Mouse (Mus musculus): ENCODE results near the gene Nr2f1.

Gene Nr2f1

DNA sequence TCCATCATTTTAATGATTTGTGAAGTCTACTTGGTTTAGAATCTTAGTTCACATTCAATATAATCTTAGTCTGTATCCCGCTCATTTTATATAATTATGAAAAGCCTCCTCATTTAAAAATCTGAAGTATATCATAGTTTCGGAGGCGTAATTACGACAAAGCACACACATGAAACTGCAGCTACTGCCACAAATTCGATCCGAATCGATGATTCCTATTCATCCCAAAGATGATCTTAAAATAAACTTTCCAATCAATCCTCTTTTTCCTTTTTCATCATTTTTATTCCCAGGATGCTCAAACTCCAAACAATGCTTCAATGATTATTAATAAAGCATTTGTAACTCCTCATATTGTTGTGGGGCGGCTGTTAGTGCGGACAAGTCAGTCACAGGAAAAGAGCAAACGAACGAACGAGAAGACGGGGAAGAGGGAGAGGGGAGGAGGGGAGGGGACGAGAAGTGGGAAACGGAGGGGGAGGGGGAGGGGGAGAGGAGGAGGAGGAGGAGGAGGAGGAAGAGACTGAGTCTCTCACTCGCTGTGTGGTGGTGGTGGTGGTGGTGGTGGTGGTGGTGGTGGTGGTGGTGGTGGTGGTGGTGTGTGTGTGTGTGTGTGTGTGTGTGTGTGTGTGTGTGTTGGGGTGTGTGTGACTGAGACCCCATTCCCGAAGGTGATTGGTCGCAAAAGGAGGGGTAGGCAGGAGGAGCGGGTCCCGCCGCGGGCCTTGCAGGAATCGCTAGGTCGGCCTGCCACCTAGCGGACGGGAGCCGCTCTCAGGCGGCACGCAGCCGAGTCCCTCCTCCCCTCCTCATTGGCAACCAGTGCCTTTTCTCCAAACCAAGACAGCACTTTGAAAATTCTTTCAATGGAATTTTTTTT is 1.7 kb upstream of the Nr2f1 start:
- in situ Hi-C loops (cut with MboI, MseI) = loop anchor here (25.0 kb wide), 1 partner anchor 1339 kb away; no protein-coding TSS in a partner anchor

DNA sequence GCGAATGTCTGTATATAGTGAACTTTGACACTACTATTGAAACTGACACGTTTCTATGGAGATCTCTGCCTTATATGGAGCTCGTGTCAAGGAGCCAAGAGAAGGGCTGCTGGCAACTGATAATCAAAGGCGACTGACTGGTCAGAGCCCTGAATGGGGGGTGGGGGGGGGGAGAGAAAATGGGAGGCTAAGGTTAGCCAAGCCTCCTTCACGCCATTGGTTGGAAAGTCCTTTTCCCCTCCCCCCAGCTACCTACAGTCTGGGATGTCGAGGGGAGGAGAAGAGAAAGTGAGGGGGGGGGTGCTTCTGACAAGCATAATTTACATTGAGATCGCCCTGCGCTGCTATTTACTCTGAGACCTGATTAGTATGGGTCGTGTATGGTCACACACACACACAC is 850 bp upstream of the Nr2f1 start:
- in situ Hi-C loops (cut with MboI, MseI) = loop anchor here (25.0 kb wide), 1 partner anchor 1338 kb away; no protein-coding TSS in a partner anchor

DNA sequence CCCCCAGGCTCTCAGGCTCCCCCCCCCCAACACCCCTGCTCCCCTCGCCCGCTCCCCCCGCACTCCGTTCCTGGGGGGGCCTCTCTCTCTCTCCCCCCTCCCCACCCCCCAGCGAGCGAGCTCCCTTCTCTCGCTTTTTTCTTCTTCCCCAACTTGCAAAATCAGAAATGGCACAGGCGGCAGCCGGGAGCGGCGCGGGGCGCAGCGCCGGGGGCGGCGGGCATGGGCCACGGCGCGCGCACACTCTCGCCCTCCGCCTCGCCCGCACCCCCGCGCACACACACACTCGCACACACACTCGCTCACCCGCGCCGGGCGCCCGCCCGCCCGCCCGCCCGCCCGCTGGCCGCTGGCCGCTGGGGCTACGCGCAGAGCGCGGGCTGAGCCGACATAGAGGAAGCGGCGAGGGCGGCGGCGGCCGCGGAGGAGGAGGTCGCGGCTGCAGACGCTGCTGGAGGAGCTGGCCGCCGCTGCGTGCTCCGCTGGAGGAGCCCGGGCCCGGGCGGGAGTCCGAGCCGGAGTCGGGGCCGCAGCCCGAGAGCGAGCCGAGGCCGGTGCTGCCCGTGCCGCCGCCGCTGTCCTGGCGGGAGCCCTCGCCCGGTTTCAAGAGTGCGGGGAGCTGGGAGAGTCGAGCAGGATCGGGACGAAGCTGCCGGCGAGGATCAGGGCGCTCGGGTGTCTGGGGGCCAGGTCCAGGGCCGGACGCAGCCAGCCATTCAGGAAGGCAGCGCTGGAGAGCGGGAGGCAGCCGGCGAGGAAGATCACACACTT is 501 bp downstream of the Nr2f1 start:
- in situ Hi-C loops (cut with MboI, MseI) = no loop called here

DNA sequence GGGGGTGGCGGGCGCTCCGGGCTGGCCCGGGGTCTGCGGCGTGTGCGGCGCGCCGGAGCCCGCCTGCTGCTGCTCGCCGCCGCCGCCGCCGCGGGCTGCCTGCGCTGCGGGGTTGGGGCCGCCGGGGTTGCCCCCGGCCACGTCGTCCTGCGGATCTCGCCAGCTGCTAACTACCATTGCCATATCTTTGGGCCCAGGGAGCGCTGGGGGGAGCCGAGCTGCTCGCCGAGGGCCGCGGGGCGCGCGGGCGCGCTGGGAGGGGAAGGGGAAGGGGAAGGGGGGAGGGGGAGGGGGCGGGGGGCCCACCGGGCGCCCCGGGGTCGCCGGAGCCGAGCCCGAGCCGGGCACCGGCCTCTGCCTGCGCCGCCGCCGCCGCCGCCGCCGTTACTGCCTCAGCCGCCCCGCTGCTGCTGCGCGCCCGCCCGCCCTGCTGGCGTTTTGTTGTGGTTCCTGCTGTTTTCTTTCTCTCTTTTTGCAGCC is 1.1 kb downstream of the Nr2f1 start:
- in situ Hi-C loops (cut with MboI, MseI) = no loop called here

DNA sequence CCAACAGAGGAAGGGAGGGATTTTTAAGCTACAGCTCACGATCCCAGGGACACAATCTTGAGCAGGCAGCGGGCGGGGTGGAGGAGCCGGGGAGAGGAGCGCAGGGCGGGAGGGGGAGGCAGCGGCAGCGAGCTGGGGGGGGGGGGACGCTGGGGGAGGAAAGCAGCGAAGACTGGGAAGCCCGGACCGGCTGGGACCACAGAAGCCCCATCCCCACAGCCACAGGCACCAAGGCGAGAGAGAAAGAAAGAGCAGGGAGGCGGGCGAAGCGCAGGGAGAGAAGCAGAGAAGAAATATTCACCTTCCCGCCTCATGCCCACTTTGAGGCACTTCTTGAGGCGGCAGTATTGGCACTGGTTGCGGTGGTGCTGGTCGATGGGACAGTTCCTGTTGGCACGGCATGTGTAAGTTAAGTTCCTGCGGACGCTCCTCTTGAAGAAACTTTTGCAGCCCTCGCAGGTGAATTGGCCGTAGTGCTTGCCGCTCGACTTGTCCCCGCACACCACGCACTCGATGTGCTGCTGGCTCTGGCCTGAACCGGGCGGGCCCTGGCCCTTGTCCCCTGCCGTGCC is 1.7 kb downstream of the Nr2f1 start:
- in situ Hi-C loops (cut with MboI, MseI) = no loop called here

DNA sequence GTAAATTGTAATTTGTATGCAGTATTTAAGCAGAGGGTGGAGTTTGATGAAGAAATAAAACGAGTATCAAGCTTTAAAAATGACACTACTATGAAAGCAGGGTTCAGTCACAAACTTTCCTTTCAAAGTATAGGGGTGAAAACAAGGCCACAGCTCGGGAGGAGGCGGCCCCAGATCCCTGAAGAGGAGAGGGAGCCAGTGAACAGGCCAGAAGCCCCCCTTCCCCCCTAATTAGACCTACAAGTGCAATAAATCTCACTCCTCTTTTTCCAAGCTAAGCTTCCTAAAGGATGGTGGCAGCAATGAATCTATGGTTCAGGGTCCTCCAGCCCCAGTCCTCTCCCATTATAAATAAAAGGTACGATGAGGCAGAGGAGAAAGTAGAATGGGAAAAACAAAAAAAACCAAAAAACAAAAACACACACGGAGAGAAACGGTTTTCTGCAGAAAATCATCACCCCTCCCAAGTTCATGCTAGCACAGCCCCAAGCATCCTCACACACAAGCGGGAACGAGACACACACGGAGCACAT is 2.2 kb downstream of the Nr2f1 start:
- in situ Hi-C loops (cut with MboI, MseI) = no loop called here

DNA sequence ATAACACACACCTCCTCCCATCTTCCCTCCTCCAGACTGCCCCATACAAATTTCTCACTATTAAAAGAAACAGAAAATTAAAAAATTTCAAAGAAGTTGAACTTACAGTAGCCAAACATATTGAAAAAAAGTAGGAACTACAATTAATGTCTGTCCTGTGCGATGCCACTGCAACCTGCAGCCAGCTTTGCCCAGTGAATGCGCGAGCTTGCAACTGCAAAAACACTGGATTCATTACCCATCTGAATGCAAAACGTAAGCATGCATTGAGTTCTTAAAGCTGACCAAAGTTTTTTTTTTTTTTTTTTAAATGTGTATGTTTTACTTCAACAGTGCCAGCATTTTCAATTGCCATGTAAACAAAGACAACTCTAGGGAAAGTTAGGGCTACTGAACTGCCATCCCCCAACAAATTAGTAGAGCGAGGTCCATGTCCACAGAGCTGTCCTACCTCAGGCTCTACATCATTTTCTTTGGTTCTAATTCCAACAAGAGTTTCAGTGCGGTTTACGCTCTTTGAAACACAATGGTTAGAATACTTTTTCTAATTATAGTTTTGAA is 3.2 kb downstream of the Nr2f1 start:
- in situ Hi-C loops (cut with MboI, MseI) = no loop called here

DNA sequence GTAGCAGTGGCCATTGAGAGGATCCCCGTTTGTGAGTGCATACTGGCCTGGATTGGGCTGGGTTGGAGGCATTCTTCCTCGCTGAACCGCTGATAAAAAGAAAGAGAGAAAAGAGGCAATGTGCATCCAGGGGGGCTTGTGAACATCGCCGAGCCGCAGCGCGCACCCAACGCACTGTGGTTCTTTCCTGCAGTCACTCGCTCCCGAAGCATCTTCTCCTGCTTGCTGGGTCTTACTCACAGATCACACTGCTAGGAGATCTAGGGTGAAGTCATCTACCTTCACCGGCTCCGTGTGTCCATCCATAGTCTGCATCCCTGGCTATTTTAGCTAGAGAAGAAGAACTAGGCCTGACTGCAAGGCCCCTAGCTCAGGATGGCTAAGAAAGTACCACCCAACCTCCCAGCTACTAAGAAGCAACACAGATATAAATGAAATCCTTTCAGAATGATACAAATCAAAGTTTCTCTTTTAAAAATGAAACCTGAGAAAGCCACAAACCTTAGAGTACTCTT is 3.9 kb downstream of the Nr2f1 start:
- in situ Hi-C loops (cut with MboI, MseI) = no loop called here

DNA sequence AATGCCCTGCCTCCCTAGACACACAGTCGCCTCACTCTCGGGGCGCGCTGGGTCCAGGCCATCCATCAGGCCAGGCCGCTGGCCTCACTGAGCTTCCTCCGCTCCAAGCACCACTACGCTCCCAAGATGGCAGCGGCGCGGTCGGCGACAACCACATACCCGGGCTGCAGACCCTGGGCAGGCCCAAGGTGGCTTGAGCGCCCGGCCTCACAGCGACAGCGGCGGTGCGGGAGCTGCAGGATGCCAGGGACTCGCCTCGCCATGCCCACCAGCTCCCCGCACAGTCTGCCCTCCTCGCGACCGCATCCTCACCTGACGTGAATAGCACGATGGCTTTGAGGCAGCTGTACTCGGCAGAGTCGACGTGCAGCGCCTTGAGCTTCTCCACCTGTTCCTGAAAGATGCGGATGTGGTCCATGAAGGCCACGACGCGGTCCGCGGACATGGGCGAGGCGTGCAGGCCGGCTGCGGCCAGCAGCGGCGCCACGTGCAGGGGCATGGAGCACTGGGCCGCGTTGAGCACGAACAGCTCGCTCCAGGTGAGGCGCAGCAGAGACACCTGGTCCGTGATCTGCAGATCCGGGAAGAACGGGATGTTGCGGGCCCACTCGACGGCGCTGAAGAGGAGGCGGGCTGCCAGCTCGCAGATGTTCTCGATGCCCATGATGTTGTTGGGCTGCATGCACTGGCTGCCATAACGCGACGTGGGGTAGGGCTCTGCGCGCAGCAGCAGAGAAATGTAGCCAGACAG is 4.5 kb downstream of the Nr2f1 start:
- in situ Hi-C loops (cut with MboI, MseI) = no loop called here

DNA sequence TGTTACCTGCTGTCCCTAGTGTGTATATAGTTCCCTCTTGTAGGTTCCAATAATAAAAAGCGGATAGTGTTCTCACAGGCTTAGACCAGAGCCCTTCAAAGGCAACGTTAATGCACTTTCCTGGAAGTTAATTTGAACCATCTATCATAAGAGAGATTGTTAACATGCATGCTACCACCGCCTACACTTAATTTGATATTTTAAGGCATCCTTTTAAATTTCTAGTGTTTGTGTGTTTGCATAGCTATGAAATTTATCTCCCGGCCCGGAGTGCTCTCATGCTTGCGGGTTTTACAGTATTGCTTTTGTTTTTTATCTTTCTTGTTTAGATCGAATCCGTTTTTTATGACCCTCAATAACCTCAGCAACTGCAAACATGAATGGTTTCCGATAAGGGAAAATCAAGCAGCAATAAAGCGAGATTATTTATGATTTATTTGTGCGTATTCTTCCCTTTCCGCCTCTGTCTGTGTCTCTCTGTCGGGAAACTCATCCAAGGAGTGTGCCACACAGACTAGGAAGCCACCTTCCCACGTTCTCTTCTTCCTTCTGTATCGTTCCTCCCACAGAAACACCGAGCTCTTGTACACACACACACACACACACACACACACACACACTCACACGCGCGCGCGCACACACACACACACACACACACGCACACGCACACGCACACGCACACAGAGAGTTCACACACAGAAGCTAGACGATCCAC is 5.3 kb downstream of the Nr2f1 start:
- in situ Hi-C loops (cut with MboI, MseI) = no loop called here

DNA sequence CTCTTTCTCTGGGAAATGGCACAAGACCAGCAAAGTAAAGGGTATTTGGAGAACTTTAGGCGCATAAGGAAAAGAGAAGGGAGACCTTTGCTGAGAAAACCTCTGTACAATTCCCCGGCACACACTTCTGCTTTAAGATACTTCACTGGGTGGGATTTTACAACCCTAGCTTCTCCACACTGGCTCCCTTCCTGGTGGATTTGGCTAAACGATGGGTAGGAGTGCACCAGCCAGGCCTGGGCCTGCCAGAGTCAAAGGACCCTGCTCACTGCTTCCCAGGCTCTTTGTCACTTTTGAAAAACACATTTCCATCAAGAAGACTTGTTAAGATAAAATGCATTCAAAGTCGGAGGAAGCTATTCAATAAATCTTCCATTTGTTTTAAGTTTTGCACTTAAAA is 6.3 kb downstream of the Nr2f1 start:
- in situ Hi-C loops (cut with MboI, MseI) = no loop called here

DNA sequence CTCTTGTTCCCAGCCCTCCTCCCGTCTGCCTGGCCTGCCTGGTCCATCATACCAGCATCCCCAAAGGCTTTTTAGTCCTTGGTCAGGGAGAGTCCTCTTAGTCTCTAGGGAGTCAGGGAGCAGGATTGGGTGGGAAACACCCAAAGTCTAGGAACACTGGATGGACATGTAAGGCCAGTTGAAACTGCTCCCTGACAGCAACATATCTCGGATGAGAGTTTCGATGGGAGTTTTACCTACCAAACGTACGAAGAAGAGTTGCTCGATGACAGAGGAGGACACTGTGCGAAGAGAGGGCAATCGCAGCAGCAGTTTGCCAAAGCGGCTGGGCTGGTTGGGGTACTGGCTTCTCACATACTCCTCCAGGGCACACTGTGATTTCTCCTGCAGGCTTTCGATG is 10.0 kb downstream of the Nr2f1 start:
- in situ Hi-C loops (cut with MboI, MseI) = loop anchor here (10.0 kb wide), 1 partner anchor 205 kb away; no protein-coding TSS in a partner anchor

DNA sequence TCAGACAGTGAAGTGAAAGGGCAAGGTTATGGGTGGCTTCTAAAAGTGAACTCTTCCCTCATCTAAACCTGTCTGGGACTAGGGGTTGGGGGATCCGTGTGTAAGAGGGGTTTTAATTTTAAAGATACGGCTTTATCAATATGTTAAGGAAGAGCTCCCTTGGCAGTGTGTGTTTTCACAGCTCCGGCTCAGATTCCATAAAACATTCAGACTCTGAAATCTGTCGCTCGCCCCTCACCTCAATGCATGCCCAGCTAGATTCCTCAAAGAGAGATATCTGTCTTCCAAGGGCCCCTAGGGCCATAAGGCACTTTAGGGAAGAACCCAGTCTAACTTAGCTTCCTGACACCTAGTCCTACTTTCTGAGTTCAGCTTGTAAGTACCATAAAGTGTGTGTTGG is 11.7 kb downstream of the Nr2f1 start:
- in situ Hi-C loops (cut with MboI, MseI) = loop anchor here (10.0 kb wide), 1 partner anchor 203 kb away; no protein-coding TSS in a partner anchor

DNA sequence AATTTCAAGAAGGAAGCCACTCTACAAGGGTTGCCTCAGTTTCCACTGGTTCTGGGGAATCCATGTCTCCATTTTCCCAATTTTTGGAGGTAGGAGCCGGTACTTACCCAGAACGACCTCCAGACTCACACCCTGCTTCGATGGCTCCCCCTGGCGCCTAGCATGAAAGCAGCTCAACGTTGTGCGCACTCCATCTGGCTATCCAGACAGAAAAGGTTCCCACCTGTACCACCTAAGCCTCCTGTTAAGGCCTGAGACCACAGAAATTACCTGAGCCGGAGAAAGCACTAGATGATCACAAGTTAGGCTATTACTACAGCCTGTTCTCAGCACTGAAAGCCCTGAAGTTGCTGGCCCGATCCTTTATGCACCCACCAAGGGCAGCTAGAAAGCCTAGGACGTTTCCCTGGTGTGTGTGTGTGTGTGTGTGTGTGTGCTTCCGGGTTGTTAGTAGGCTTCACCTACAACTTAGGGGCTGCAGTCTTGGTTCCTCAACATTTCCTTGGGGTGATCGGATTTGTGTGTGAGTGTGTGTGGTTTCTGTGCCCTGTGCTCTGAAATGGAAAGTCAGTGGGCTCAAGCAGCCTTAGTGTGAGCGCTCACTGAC is 13.1 kb downstream of the Nr2f1 start:
- in situ Hi-C loops (cut with MboI, MseI) = loop anchor here (10.0 kb wide), 1 partner anchor 202 kb away; no protein-coding TSS in a partner anchor

DNA sequence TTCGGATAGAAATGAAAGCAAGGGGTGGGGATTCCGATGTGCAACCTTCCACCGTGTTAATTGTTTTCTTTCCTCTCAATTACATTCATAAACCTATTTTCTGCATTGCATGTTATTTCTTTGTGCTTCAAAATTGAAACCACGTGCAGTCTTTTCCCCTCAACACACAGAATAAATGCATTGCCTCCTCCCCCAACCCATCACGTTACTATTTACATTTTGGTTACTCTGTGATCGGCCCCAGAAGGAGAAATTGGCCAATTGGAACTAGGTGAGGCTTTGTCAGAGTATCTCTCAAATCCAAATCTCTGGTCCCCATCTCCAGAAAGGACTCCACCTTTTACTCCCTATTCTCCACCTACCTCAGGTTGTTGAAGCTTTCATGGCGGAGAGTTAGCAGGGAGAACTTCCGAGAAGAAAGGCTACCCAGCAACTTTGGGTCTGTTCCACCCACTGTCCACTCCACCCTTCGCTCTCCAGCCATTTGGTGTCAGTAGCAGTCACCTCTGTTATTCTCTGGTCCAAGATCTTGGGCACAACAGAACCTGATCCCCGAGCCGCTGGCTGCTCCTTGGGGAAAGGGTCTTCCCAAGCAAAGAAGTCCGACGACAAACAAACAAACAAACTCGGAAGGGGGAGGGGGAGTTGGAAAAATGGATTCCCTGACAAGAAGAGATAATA is 14.6 kb downstream of the Nr2f1 start:
- in situ Hi-C loops (cut with MboI, MseI) = loop anchor here (10.0 kb wide), 1 partner anchor 200 kb away; no protein-coding TSS in a partner anchor

DNA sequence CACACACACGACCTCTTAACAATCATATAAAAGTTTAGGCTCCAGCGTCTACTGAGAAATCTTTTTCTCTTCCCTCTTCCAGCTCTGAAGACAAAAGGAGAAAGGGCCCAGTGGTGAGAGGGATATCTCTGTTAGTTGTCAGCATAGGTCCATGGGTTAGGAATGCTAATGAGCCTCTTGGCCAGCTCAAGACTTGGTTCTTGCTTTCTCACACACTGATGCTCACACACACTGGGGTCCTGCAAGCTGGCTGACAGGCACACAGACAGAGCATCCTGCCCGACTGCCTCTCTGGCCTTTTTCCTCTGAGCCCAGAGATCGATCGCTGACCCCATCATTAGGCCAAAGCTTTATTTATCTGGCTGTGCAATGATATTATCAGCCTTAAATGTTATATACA is 15.6 kb downstream of the Nr2f1 start:
- in situ Hi-C loops (cut with MboI, MseI) = loop anchor here (10.0 kb wide), 1 partner anchor 199 kb away; no protein-coding TSS in a partner anchor

DNA sequence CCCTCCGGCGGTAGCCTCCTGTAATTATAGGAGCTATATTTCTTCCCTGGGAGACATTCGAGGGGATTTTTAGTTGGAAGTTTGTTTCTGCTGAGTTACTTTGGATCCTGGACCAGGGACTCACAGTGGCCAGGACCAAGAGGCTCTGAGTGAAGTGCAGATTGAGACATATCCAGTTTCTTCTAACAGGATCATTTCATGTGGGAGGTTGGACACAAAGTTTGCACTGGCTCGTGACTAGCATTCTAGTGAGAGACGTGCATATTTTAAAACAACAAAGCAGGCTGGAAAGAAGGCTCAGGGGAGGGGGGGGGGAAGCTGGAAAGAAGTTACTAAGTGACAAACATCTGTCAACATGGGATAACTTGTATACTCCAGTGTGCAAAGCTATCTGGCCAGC is 16.6 kb downstream of the Nr2f1 start:
- in situ Hi-C loops (cut with MboI, MseI) = loop anchor here (10.0 kb wide), 1 partner anchor 198 kb away; no protein-coding TSS in a partner anchor

DNA sequence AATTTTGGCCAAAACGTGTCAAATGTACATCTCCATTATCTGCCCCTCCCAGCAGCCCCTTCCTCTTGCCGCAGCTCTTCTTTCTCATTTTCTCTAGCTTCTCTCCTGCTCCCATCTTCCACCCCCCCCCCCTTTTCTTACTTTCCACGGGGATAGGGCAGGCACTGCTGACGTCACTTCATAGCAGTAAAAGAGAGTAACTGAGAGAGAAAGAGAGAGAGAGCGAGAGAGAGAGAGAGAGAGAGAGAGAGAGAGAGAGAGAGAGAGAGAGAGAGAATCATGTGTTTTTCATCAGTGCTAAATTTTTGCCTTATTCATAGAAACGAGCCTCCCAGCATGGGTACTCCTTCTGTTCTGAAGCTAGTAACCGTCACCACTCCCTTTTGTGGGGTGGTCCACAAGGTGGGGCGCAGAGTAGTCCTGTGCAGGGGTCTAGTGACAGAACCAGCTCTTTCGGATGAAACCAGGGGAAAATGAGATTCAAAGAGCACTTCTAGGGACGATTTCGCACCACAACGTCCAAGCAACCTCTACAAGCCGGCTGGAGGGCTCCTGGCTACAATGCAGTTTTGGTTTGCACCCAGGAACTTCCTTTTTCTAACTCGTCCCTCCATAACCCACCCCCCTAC is 17.5 kb downstream of the Nr2f1 start:
- in situ Hi-C loops (cut with MboI, MseI) = loop anchor here (10.0 kb wide), 1 partner anchor 197 kb away; no protein-coding TSS in a partner anchor

Measured in T-helper 2 cell (primary cell).